Mouse (Mus musculus): ENCODE data around the gene Iffo2. TPM values are rescaled to one million over a fixed set of nuclear protein-coding genes. Genes with fewer than 3 reads are reported as not detected.
"Not testable (repeated sequence)": the region's sequence is repeated elsewhere in the genome, so short reads cannot be mapped to it uniquely, and the experiment has no call there.

The Iffo2 gene
- 1.6 and 2.0 TPM in 2 replicates for polyA plus RNA-seq (2011; ENCODE audit: insufficient read depth, insufficient read length, low replicate concordance, missing spikeins)

DNA sequence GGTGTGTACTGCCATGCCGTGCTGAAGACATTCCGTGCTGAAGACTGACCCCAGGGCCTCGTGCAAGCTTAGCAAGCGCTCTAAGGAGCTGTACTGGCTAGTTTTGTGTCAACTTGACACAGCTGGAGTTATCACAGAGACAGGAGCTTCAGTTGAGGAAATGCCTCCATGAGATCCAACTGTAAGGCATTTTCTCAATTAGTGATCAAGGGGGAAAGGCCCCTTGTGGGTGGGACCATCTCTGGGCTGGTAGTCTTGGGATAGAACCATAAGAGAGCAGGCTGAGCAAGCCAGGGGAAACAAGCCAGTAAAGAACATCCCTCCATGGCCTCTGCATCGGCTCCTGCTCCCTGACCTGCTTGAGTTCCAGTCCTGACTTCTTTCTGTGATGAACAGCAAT lies at the start of gene Iffo2:
Gene Iffo2, plus strand, starts transcription at position 301 of the 400 bp plus-strand sequence.
- not testable (repeated sequence) for H3K27ac ChIP-seq (ENCODE audit: control insufficient read depth, insufficient read depth, low read depth, low read length, poor library complexity); H3K4me3 ChIP-seq (replicated peaks; ENCODE audit: control insufficient read depth, low read depth, low read length); H3K4me1 ChIP-seq (ENCODE audit: control insufficient read depth, insufficient read depth, low read length)
- WGBS = 81% methylated on average over 5 of the region's 5 CpGs

DNA sequence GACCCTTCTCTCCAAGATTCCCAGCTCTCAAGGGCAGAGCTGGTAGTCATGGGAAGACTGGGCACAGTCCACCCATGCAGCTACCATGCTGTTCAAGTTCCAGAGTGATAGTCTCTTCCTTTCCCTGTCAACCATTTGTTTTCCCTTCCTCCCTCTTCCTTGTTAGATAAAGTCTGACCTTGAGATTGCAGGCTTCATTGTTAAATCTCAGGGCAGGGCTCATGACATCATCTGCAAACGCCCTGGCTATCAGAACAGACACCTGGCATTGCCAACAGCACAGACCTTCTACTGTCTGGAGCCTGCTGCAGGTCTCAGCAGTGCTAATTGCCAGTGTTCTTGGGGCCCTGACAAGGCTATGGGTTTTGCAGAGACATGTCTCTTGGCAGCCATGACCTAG lies 48.9 kb upstream of the Iffo2 start:
- TF ChIP-seq CTCF (IDR thresholded peaks at IDR 0.05; ENCODE audit: control insufficient read depth, insufficient read depth, low read length) (no peak), POLR2A (IDR thresholded peaks at IDR 0.05; ENCODE audit: borderline replicate concordance, control insufficient read depth, low read depth, low read length) (no peak)
- Histone ChIP-seq H3K27ac (ENCODE audit: control insufficient read depth, insufficient read depth, low read depth, low read length, poor library complexity) (no peak overlapping the region), H3K4me3 (replicated peaks; ENCODE audit: control insufficient read depth, low read depth, low read length) (no peak overlapping the region), H3K4me1 (ENCODE audit: control insufficient read depth, insufficient read depth, low read length) (no peaks in the 10 kb centered on the region)
- whole genome bisulfite sequencing = 74% methylated on average over 1 of the region's 1 CpGs

DNA sequence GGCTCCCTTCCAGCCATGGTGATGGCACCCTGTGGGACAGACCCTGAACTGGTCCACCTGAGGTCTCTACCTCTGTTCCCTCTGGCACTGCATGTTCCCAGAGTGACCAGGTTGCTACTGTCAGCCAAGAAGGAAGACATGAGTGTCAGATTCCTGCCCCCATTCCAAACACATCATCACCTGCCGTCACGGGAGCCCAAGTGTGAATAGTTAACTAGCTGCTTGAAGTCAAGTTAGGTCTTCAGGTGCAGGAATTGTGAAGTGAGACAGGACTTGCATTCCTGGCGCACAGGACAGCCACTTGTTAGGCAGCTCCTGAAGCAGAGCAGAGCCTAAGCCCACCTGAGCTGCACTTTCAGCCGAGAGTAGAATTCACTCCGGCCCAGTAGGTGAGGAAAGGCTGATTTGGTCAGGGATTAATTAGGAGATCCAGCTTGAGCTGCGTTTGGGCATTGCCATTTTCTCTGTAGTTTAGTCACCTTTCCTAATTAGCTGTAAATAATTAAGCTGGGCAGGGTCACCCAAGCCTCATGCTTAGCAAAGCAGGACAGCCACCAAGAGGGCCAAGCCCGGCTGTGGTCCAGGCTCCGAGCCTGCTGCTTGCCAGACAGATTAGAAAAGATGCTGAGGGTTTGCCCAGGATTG lies 46.8 kb upstream of the Iffo2 start:
- 93% methylated on average over 8 of the region's 8 CpGs for WGBS
- no peak overlapping the region for H3K4me3 ChIP-seq (replicated peaks; ENCODE audit: control insufficient read depth, low read depth, low read length)
- no peak overlapping the region for H3K27ac ChIP-seq (ENCODE audit: control insufficient read depth, insufficient read depth, low read depth, low read length, poor library complexity)
- no peak for TF ChIP-seq CTCF (IDR thresholded peaks at IDR 0.05; ENCODE audit: control insufficient read depth, insufficient read depth, low read length)
- no peak for TF ChIP-seq POLR2A (IDR thresholded peaks at IDR 0.05; ENCODE audit: borderline replicate concordance, control insufficient read depth, low read depth, low read length)
- H3K4me1 ChIP-seq (ENCODE audit: control insufficient read depth, insufficient read depth, low read length) = no peaks in the 10 kb centered on the region

DNA sequence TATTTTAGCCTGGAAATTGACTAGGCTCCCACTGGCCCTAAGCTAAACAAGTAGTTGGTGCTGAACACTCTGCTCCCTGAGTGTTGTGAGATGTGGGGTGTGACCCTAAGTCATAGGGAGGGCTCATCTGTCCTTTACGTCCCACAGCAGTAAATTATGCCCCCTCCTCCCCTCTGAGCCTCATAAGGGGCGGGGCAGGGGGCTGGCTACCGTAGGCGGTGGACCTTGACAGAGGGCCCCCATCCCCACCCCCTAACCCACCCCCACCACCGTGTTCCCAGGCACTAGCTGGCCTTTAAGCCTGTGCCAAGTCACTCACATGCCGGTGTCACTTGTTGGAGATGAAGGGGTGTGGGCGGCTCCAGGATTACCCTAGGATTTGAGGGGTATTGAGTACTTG lies 45.9 kb upstream of the Iffo2 start:
- TF ChIP-seq CTCF (IDR thresholded peaks at IDR 0.05; ENCODE audit: control insufficient read depth, insufficient read depth, low read length) (no peak), POLR2A (IDR thresholded peaks at IDR 0.05; ENCODE audit: borderline replicate concordance, control insufficient read depth, low read depth, low read length) (no peak)
- 91% methylated on average over 7 of the region's 7 CpGs for WGBS
- Histone ChIP-seq H3K27ac (ENCODE audit: control insufficient read depth, insufficient read depth, low read depth, low read length, poor library complexity) (no peak overlapping the region), H3K4me3 (replicated peaks; ENCODE audit: control insufficient read depth, low read depth, low read length) (no peak overlapping the region), H3K4me1 (ENCODE audit: control insufficient read depth, insufficient read depth, low read length) (no peaks in the 10 kb centered on the region)

DNA sequence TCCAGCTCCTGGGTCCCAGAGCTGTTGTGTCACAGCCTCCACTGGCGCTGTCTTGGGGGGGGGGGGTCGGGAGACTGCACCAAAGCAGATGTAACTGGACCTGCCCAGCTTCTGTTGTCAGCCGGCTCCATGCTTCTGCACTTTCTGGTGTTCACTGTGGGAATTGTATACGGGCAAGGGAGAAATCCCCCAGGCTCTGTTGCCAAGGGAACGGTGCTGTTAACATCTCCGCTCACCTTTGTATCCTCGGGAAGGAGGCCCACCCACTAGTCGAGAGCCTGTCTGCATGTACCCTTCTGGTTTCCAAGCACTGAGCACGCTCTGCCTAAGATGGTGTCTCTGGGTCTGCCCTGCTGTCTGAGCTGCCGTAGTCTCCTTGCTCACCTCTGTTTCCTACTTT lies 43.3 kb upstream of the Iffo2 start:
- no peak overlapping the region for H3K27ac ChIP-seq (ENCODE audit: control insufficient read depth, insufficient read depth, low read depth, low read length, poor library complexity)
- no peak overlapping the region for H3K4me3 ChIP-seq (replicated peaks; ENCODE audit: control insufficient read depth, low read depth, low read length)
- WGBS = 87% methylated on average over 10 of the region's 10 CpGs
- peaks cover 3% of the 10 kb centered on the region; the same call in 1 of the 2 replicates for H3K4me1 ChIP-seq (ENCODE audit: control insufficient read depth, insufficient read depth, low read length)
- no peak for TF ChIP-seq CTCF (IDR thresholded peaks at IDR 0.05; ENCODE audit: control insufficient read depth, insufficient read depth, low read length)
- TF ChIP-seq POLR2A (IDR thresholded peaks at IDR 0.05; ENCODE audit: borderline replicate concordance, control insufficient read depth, low read depth, low read length) = no peak

DNA sequence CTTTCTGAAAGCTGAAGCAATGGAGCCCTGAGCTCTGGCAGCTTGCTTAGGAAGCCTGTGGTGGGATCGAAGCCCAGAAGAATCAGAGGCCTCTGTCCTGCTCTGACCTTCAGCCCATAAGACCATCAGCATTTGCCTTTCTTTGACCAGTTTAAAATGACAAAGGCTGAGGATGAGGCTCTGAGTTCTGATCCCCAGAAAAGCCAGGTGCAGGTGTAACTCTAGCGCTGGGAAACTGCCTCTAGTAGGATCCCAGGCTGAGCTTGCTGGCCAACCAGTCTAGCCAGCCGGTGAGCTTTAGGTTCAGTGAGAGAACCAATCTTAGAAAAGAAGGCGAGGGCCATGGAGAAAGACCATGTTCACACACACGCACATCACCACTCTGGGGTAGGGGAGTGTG lies 42.0 kb upstream of the Iffo2 start:
- no peak overlapping the region for H3K4me3 ChIP-seq (replicated peaks; ENCODE audit: control insufficient read depth, low read depth, low read length)
- peaks cover 8% of the 10 kb centered on the region; the same call in 1 of the 2 replicates for H3K4me1 ChIP-seq (ENCODE audit: control insufficient read depth, insufficient read depth, low read length)
- TF ChIP-seq POLR2A (IDR thresholded peaks at IDR 0.05; ENCODE audit: borderline replicate concordance, control insufficient read depth, low read depth, low read length) = no peak
- TF ChIP-seq CTCF (IDR thresholded peaks at IDR 0.05; ENCODE audit: control insufficient read depth, insufficient read depth, low read length) = no peak
- 91% methylated on average over 5 of the region's 5 CpGs for WGBS
- H3K27ac ChIP-seq (ENCODE audit: control insufficient read depth, insufficient read depth, low read depth, low read length, poor library complexity) = no peak overlapping the region

DNA sequence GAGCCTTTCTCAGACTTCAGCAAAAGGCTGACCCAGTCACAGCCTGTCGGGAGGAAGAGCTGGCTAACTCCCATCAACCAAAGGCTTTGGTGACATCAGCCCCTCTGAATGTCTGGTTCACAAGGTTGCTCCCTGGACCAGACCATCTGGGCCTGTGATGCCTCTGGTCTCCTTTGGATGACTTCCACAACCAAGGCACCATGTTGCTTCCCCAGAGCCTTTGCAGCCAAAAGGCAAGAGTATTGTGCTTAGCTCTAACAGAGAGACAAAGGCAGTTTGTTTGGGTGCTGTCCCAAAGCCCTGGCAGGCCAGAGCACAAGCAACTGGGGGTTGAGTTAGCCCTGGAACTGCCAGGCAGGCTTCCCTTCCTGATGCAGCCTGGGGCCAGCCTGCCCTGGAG lies 40.4 kb upstream of the Iffo2 start:
- H3K4me1 ChIP-seq (ENCODE audit: control insufficient read depth, insufficient read depth, low read length) = peaks cover 11% of the 10 kb centered on the region
- no peak overlapping the region for H3K27ac ChIP-seq (ENCODE audit: control insufficient read depth, insufficient read depth, low read depth, low read length, poor library complexity)
- WGBS = 83% methylated on average over 1 of the region's 1 CpGs
- no peak for TF ChIP-seq CTCF (IDR thresholded peaks at IDR 0.05; ENCODE audit: control insufficient read depth, insufficient read depth, low read length)
- no peak for TF ChIP-seq POLR2A (IDR thresholded peaks at IDR 0.05; ENCODE audit: borderline replicate concordance, control insufficient read depth, low read depth, low read length)
- no peak overlapping the region for H3K4me3 ChIP-seq (replicated peaks; ENCODE audit: control insufficient read depth, low read depth, low read length)

DNA sequence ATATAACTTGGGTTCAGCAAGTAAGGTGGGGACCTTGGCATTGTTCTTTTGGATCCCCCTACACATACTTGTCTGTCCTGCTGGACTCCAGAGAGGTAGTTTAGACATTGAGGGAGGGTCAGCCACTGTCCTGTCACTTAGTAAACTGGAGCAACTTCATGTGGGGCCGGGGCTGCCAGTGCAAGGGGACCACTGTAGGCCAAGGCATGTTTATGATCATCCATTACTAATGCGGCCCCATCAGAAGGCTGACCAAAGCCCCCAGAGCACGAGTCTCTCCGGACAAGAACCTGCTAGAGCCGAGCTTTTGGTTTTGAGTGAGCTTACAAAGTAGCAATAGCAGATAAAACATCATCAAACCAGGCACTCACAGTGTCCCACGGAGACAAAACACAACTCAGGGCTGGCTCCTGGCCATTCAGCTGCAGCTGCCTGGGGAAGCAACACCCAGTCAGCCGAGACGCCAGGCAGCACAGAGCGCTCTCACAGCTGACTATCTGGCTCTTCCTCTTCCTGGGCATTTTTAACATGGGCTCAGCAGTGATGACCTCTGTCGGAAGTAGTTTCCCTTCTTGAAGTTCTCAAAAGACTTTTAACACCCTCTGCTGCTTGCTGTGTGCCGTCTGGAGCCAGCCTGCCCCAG lies 39.8 kb upstream of the Iffo2 start:
- 77% methylated on average over 11 of the region's 11 CpGs for WGBS
- TF ChIP-seq CTCF (IDR thresholded peaks at IDR 0.05; ENCODE audit: control insufficient read depth, insufficient read depth, low read length) (no peak), POLR2A (IDR thresholded peaks at IDR 0.05; ENCODE audit: borderline replicate concordance, control insufficient read depth, low read depth, low read length) (no peak)
- Histone ChIP-seq H3K4me1 (ENCODE audit: control insufficient read depth, insufficient read depth, low read length) (peaks cover 12% of the 10 kb centered on the region), H3K4me3 (replicated peaks; ENCODE audit: control insufficient read depth, low read depth, low read length) (no peak overlapping the region), H3K27ac (ENCODE audit: control insufficient read depth, insufficient read depth, low read depth, low read length, poor library complexity) (peak overlapping the region; percentile 15; the same call in 1 of the 2 replicates)

All from bone marrow, adult 2 months (tissue).